Mouse (Mus musculus): ENCODE measurements around the gene Gm20532. TPM values are rescaled to one million over a fixed set of nuclear protein-coding genes. Genes with fewer than 3 reads are reported as not detected.

Gene Gm20532
- total and polyA plus RNA-seq, 3 experiments = 0.15 TPM; not detected in 2

DNA sequence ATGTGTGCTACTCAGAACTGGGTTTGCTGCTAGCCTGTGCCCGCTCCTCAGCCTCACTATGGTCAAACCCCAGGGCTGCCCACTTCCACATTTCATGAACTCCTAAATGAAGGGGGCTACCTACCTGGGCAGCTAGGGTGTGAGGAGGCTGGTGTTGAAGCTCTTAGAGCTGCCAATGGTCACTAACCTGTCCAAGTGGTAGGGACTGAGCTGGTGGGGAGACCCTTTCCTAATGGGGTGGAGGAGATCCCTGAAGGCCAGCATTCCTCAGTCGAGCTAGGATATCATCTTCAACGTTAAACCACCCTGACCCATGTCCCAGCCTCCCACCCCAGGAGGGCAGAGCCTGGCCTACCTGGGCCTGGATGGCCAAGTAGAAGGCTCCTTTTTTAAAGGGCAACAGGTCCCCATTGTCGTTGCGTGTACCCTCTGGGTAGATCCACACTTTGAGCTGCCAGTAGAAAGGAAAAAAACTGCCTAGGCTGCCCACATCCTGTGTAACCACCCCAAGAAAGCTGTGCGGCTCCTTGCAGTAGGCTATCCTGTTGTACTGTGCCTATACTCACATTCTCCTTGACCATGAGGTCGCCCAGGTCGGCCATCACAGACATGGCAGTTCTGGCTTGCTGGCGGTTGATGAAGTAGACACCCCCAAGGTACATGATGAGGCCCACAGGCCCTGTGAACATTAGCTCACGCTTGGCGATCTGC is 9.4 kb downstream of the Gm20532 start:
- DNase-seq (ENCODE audit: low read depth, low spot score) = no peak
- no peaks in the 10 kb centered on the region for H3K4me1 ChIP-seq (ENCODE audit: control insufficient read depth in 1 of 2, insufficient read depth in 2 of 2, low read length in 2 of 2)
- no peak overlapping the region for H3K27ac ChIP-seq (ENCODE audit: control insufficient read depth, low read depth, low read length)

DNA sequence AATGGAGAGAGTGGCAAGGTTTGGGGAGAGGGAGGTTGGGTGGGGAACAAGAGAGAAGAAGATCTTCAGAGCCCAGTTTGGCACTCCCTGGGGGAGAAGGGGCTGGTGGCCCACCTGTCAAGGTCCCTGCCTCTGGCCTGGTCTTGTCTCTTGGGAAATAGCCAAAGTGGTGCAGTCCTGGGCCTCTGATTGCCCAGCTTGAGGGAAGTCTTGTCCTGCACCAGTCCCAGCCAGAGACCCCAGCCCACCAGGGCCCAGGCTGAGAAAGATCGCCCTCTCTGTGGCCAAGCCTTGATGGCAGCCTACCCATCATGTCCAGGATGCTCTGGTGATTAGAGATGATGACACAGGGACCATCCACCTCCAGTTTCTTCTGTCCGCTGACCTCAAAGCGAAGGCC is 10.5 kb downstream of the Gm20532 start:
- Histone ChIP-seq H3K4me1 (ENCODE audit: control insufficient read depth in 1 of 2, insufficient read depth in 2 of 2, low read length in 2 of 2) (no peaks in the 10 kb centered on the region), H3K36me3 (ENCODE audit: control insufficient read depth in 1 of 2, insufficient read depth in 2 of 2, low read length in 2 of 2) (no peaks in the 10 kb centered on the region), H3K9me3 (replicated peaks; ENCODE audit: insufficient read depth, low read length) (no peaks in the 10 kb centered on the region), H3K9ac (ENCODE audit: control insufficient read depth, low read depth, low read length, poor library complexity, severe bottlenecking) (no peak overlapping the region), H3K27ac (ENCODE audit: control insufficient read depth, low read depth, low read length) (no peak overlapping the region), H3K79me2 (ENCODE audit: control insufficient read depth, insufficient read depth, low read length, poor library complexity) (no peaks in the 10 kb centered on the region), H3K4me3 (ENCODE audit: control insufficient read depth in 1 of 2, insufficient read depth in 1 of 2, low read depth in 2 of 2, low read length in 2 of 2) (no peak overlapping the region), H3K27me3 (ENCODE audit: control insufficient read depth in 1 of 2, insufficient read depth in 2 of 2, low read length in 2 of 2) (no peaks in the 10 kb centered on the region)
- DNase-seq (ENCODE audit: low read depth, low spot score) = no peak
- no peak for TF ChIP-seq ZC3H11A (IDR thresholded peaks at IDR 0.05; ENCODE audit: low read depth, low read length)
- no peak for TF ChIP-seq SIN3A (IDR thresholded peaks at IDR 0.05; ENCODE audit: low read length)

More for the DNA sequence above, 9.4 kb downstream of the Gm20532 start:
- no peaks in the 10 kb centered on the region for H3K9me3 ChIP-seq (replicated peaks; ENCODE audit: insufficient read depth, low read length)
- TF ChIP-seq ETS1 (IDR thresholded peaks at IDR 0.05; ENCODE audit: low read depth, low read length) = no peak
- no peak for TF ChIP-seq CTCF (IDR thresholded peaks at IDR 0.05 in 2 of 3, conservative IDR thresholded peaks at IDR 0.05 in 1 of 3; ENCODE audit: control insufficient read depth in 1 of 3, insufficient read depth in 1 of 3, low read depth in 2 of 3, low read length in 3 of 3, poor library complexity in 1 of 3, severe bottlenecking in 1 of 3)
- TF ChIP-seq MYC (IDR thresholded peaks at IDR 0.05; ENCODE audit: low read depth, low read length) = no peak
- TF ChIP-seq KAT2A (conservative IDR thresholded peaks at IDR 0.05; ENCODE audit: low read depth, low read length) = no peak
- no peak for TF ChIP-seq ZKSCAN1 (IDR thresholded peaks at IDR 0.05; ENCODE audit: low read depth, low read length)
- no peak for TF ChIP-seq E2F4 (IDR thresholded peaks at IDR 0.05; ENCODE audit: borderline replicate concordance, low read depth, low read length)
- TF ChIP-seq UBTF (IDR thresholded peaks at IDR 0.05; ENCODE audit: borderline replicate concordance, insufficient read depth, low read depth, low read length) = no peak
- no peak for TF ChIP-seq CHD1 (IDR thresholded peaks at IDR 0.05; ENCODE audit: low read depth, low read length)
- no peak for TF ChIP-seq HCFC1 (IDR thresholded peaks at IDR 0.05; ENCODE audit: low read depth, low read length)
- no peak for TF ChIP-seq JUND (IDR thresholded peaks at IDR 0.05; ENCODE audit: low read depth, low read length)
- no peak for TF ChIP-seq ZNF384 (IDR thresholded peaks at IDR 0.05; ENCODE audit: low read depth, low read length)
- TF ChIP-seq TAL1 (IDR thresholded peaks at IDR 0.05; ENCODE audit: low read length) = no peak
- no peak for TF ChIP-seq TCF12 (IDR thresholded peaks at IDR 0.05; ENCODE audit: low read depth, low read length)
- TF ChIP-seq POLR2A (IDR thresholded peaks at IDR 0.05; ENCODE audit: control insufficient read depth in 1 of 2, insufficient read depth in 1 of 2, low read depth in 1 of 2, low read length in 2 of 2, poor library complexity in 1 of 2) = no peak
- no peak for TF ChIP-seq RAD21 (IDR thresholded peaks at IDR 0.05; ENCODE audit: low read depth, low read length)
- TF ChIP-seq MAFK (IDR thresholded peaks at IDR 0.05; ENCODE audit: borderline replicate concordance, low read depth, low read length) = no peak
- no peak for TF ChIP-seq MXI1 (IDR thresholded peaks at IDR 0.05; ENCODE audit: low read depth, low read length)
- TF ChIP-seq RCOR1 (IDR thresholded peaks at IDR 0.05; ENCODE audit: low read depth, low read length) = no peak
- TF ChIP-seq GATA1 (IDR thresholded peaks at IDR 0.05; ENCODE audit: low read depth, low read length) = no peak
- TF ChIP-seq MEF2A (IDR thresholded peaks at IDR 0.05; ENCODE audit: extremely low read depth, insufficient replicate concordance, low read depth, low read length, poor library complexity, severe bottlenecking) = no peak
- H3K9ac ChIP-seq (ENCODE audit: control insufficient read depth, low read depth, low read length, poor library complexity, severe bottlenecking) = no peak overlapping the region
- no peaks in the 10 kb centered on the region for H3K36me3 ChIP-seq (ENCODE audit: control insufficient read depth in 1 of 2, insufficient read depth in 2 of 2, low read length in 2 of 2)
- no peak overlapping the region for H3K4me3 ChIP-seq (ENCODE audit: control insufficient read depth in 1 of 2, insufficient read depth in 1 of 2, low read depth in 2 of 2, low read length in 2 of 2)
- no peaks in the 10 kb centered on the region for H3K27me3 ChIP-seq (ENCODE audit: control insufficient read depth in 1 of 2, insufficient read depth in 2 of 2, low read length in 2 of 2)
- H3K79me2 ChIP-seq (ENCODE audit: control insufficient read depth, insufficient read depth, low read length, poor library complexity) = no peaks in the 10 kb centered on the region
